Mouse (Mus musculus): ENCODE measurements around the gene Gpx6.

The Gpx6 gene

GRCm38 (mm10) chr13:21323405-21323804 is 11.5 kb downstream of the Gpx6 start:
- no peak for DNase-seq (ENCODE audit: low read depth, low spot score)

- no peak for DNase-seq (ENCODE audit: low read depth, low spot score)
These were observed 14.3 kb downstream of the Gpx6 start for GRCm38 (mm10) chr13:21326191-21326590.

- DNase-seq (ENCODE audit: low read depth, low spot score) = peak; percentile 73
These were observed 14.8 kb downstream of the Gpx6 start for GRCm38 (mm10) chr13:21326657-21327211.

- DNase-seq (ENCODE audit: low read depth, low spot score) = no peak
These were observed 15.5 kb downstream of the Gpx6 start for GRCm38 (mm10) chr13:21327424-21327823.

GRCm38 (mm10) chr13:21346610-21347009 is 34.7 kb downstream of the Gpx6 start, which contains the start of gene Olfr1367:
Gene Olfr1367 (plus strand): TSS chr13:21346910.
- no peak for DNase-seq (ENCODE audit: low read depth, low spot score)

- no peak for DNase-seq (ENCODE audit: low read depth, low spot score)
These were observed 38.7 kb downstream of the Gpx6 start for GRCm38 (mm10) chr13:21350593-21350992.

- peak; percentile 78 for DNase-seq (ENCODE audit: low read depth, low spot score)
These were observed 50.8 kb downstream of the Gpx6 start, which contains the start of gene Zscan12 for GRCm38 (mm10) chr13:21362621-21363248. Gene Zscan12 (plus strand): TSS chr13:21362820.

- DNase-seq (ENCODE audit: low read depth, low spot score) = no peak
These were observed 51.8 kb downstream of the Gpx6 start for GRCm38 (mm10) chr13:21363719-21364118.

- DNase-seq (ENCODE audit: low read depth, low spot score) = no peak
These were observed 54.7 kb downstream of the Gpx6 start for GRCm38 (mm10) chr13:21366635-21367034.
